Mouse (Mus musculus): ENCODE measurements around the gene Slc9a8. TPM values are rescaled to one million over a fixed set of nuclear protein-coding genes. Genes with fewer than 3 reads are reported as not detected.
"Not testable (repeated sequence)": the region's sequence is repeated elsewhere in the genome, so short reads cannot be mapped to it uniquely, and the experiment has no call there.

The Slc9a8 gene
- total RNA-seq (2021): 10 to 100 TPM; 29.4 to 30.5 TPM

DNA sequence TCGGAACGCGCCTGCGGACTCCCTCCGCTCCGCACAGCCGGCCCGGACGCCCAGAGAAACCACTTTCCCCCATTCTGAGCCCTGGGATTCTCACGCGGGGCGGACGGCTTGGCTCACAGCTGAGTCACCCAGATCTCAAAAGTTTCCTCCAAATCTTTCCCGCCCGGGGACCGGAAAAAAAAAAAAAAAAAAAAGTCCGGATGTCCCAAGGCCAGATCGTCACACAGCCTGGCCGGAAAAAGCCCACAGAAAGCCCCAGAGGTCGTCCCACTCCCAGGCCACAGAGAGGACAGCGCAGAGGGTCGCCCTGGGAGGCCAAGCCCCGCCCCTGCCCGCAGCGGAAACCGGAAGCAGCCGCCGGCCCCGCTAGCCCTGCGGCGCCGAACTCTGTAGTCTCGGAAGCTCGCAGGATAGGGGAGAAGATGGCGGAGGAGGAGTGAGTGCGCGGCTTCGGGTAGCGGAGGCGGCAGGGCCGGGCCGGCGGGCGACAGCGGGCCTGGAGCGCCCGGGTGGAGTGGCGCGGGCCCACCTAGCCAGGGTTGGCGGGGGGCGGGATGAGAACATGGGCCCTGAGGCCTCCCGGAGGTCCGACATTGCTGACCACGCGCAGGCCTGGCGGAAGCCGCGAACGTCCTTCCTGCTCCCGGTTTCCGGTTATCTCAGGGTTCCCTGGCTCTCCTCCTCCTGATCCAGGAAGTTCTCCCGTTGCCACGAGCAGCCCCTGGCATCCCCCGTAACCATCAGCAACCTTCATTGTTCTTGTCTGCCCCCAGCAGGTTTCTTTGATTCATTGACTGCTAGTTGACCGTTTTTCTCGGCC, at the start of gene Slc9a8:
Gene Slc9a8 (plus strand): TSS at position 383 of the 820 bp plus-strand sequence.
- DNase-seq: peak; percentile 97

- DNase-seq: peak; percentile 87
Observed at GRCm38 (mm10) chr2:167373266-167373665, 48.2 kb upstream of the Slc9a8 start.

- DNase-seq: no peak
Observed at GRCm38 (mm10) chr2:167374191-167374805, 47.2 kb upstream of the Slc9a8 start.

DNA sequence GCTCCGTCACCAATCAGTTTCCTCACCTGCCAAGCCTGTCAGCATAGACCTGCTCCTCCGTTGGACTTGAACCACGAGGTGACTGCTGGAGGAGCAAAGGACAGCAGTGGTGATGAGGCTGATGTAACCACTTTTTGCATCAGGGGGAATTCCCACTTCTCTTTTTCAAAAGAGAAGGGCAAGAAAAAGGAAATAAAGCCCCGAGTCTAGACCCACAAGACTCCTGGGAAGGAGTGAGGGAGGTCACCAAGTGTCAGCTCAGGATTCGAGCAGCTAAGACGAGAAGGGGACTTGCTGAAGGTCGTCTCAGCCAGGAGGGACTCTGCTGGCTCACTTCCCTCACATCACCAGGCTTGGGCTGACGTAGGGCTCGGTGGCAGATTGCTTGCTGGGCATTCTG, 46.4 kb upstream of the Slc9a8 start:
- DNase-seq: no peak

- no peak for DNase-seq
Observed at GRCm38 (mm10) chr2:167375688-167376087, 45.8 kb upstream of the Slc9a8 start.

DNA sequence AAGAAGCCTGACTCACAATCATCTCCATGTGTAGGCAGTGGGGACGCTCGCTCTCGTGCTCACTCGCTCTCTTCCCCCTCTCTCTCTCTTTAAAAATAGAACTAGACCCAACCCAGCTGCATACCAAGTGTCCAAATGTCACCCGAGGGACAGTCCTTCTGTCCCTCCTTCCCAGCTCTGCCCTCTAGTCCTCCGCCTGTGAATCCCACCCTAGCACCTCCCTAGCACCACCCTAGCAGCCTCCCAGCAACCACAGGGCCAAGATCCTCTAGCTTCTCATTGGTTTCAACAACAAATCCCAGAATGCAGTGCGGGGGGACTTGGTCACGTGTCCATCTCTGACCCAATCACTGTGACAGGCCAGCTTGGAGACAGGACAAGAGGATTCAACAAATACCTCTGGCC, 45.4 kb upstream of the Slc9a8 start:
- peak; percentile 70 for DNase-seq

DNA sequence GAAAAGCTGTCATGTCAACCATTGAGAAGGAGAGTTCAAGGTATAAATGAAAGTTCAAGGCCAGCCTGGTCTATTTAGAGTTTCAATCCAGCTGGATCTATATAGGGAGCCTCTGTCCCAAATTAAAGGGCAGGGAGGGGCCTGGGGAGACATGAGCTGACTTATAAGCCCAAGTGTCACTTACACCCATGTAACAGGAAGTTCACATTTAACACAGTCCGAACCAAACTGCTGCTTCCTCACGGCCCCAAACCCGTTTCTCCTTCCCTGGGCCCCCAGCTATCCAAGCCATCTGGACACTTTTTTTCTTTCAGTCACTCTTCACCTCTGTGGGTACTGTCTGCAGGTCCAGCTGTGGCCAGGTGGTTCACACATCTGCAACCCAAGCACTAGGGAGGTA, 43.8 kb upstream of the Slc9a8 start:
- DNase-seq: no peak

DNA sequence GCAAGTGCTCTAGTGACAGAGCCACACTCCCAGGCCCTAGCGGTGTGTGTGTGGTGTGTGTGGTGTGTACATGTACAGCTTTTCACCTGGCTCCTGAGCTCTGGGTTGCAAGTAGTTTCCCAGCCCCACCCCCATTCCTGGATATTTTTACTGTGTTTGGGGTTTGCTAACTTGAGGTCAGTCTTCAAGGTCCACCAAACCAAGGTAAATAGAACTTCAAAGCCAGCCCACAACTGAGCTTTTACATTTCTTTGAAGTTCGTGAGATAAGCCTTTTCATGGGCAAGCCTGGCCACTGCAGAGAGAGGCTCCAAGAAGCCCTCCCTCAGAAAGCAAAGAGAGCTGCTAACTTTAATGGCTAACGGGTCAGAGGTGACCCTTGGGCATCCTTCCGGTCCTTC, 42.5 kb upstream of the Slc9a8 start:
- no peak for DNase-seq

GRCm38 (mm10) chr2:167380615-167381285, 40.8 kb upstream of the Slc9a8 start:
- no peak for DNase-seq

GRCm38 (mm10) chr2:167381596-167381995, 39.9 kb upstream of the Slc9a8 start:
- DNase-seq: no peak

- DNase-seq: no peak
Observed at GRCm38 (mm10) chr2:167382389-167382788, 39.1 kb upstream of the Slc9a8 start.

DNA sequence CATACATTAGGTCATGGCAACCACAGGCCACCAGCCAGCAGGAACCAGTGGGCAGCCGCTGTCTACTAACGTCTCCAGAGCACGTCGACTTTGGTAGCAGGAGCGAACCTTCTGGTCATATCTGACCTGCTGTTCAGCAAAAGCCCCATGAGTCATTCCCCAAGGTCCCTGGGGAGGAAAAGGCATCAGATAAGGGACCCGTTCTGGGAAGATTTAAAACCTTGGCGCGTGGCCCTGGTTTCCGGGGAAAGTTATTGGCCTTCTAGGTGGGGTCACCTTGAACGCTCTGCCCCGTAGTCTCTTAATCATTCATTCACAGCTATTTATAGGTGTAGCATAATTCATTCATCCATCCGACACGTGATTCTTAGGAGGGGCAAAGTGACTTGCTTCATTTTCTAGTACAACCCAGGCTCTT, 37.8 kb upstream of the Slc9a8 start:
- peak; percentile 90 for DNase-seq

GRCm38 (mm10) chr2:167386456-167386855, 35.1 kb upstream of the Slc9a8 start:
- peak; percentile 31 for DNase-seq

DNA sequence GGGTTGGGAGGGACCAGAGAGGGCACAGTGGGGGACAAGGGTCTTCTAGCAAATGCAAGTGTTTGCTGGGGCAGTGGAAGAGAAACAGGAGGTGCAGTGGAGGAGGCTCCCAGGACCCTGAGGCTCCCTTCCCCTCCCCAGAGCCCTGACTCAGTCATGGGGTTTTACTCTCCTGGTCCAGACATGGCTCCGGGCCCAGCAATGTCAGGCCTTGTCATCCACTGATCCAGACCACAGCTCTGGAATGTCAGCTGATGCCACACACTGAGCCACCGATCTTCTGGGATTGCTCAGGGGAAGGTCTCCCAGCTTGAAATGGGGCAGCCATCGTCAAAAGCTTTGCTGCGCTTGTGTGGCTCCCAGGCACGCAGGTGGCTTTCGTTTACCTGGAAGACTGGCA, 34.5 kb upstream of the Slc9a8 start:
- peak; percentile 30 for DNase-seq

DNA sequence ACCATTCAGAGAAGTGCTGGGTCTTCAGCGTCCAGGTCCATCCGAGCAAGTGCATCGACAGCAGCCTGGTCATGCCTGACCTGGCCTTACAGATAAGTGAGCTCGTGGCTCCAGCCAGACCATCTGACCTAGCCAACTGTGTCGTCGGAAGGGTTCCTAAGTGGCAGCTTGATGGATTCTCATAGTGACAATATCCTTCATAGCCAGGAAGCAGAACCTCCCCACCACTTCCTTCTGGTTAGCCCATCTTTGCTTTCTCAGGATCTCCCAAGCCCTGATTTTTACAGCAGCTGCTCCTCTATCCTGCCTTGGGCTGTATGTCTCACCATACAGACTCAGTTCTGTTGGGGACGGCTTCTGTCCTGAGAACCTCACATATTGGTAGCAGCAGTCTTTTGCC, 27.1 kb upstream of the Slc9a8 start:
- DNase-seq: no peak

GRCm38 (mm10) chr2:167396420-167396819, 25.1 kb upstream of the Slc9a8 start:
- DNase-seq: not testable (repeated sequence)

- no peak for DNase-seq
Observed at GRCm38 (mm10) chr2:167399012-167399411, 22.5 kb upstream of the Slc9a8 start.

GRCm38 (mm10) chr2:167399646-167400045, 21.9 kb upstream of the Slc9a8 start:
- DNase-seq: no peak

DNA sequence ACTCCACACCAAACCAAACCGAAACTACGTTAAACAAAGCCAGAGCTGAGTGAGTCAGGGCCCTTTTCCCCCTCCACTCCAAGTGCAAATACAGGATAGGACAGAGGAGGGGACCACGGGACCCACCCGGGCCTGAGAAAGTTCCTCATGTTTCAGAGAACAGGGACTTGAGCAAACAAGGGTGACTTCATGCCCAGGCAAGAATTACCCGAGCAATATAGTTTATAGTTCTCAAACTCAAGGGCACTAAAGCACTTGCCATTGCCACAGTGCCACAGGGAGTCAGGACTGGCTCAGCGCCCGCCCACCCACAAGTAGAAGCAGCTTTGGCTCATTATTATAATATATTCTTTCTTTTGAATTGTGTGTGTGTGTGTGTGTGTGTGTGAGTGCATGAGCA, 18.4 kb upstream of the Slc9a8 start:
- DNase-seq: no peak

GRCm38 (mm10) chr2:167405101-167405880, 16.2 kb upstream of the Slc9a8 start:
- DNase-seq: no peak

GRCm38 (mm10) chr2:167407296-167407929, 14.1 kb upstream of the Slc9a8 start:
- no peak for DNase-seq

- DNase-seq: no peak
Observed at GRCm38 (mm10) chr2:167414461-167414860, 7.1 kb upstream of the Slc9a8 start.

Data from heart, postnatal 4 days (tissue).